In genomic region chr1:58736968-58737367, GRCm38 (mm10) we compare ENCODE assay signal across 20 mouse cellular contexts. TPM values are rescaled to one million over a fixed set of nuclear protein-coding genes. Genes with fewer than 3 reads are reported as not detected.
DNase-seq lines count a peak whose midpoint lies in the region; ATAC-seq and TF ChIP-seq lines count a peak whose summit lies in the region.
"Had no signal": no experiment of that assay in that cellular context is flagged by ENCODE, and none has a peak within 500 bp of the region (broad histone marks: within the 10 kb centered on the region; RNA-seq: fewer than 3 reads in every experiment).

No protein-coding gene starts in this region.

- peak overlapping the region; percentile 85; the same call in 1 of the 2 replicates for H3K27ac ChIP-seq in gastrocnemius, adult 2 months
- no peak overlapping the region for H3K27ac ChIP-seq in hindbrain, embryonic 16.5 days (ENCODE audit: low read depth, low read length)
- H3K27ac ChIP-seq: heart, embryonic 15.5 days; hindbrain, embryonic 14.5 days; macrophage; neural tube, embryonic 12.5 days had no signal

- no peak overlapping the region for H3K4me2 ChIP-seq in hindbrain, embryonic 16.5 days (ENCODE audit: low read length)
- H3K4me2 ChIP-seq: heart, embryonic 15.5 days; hindbrain, embryonic 14.5 days; neural tube, embryonic 12.5 days had no signal

- intact Hi-C loops in gastrocnemius, adult 2 months (cut with DNase I) = no loop called here
- intact Hi-C loops in gastrocnemius, postnatal 36 days (cut with DNase I) = no loop called here

- no peaks in the 10 kb centered on the region for H3K27me3 ChIP-seq in hindbrain, embryonic 16.5 days (replicated peaks; ENCODE audit: control insufficient read depth, insufficient read depth, low read length)
- H3K27me3 ChIP-seq: heart, embryonic 15.5 days; neural tube, embryonic 12.5 days had no signal

- no peaks in the 10 kb centered on the region for H3K4me1 ChIP-seq in hindbrain, embryonic 16.5 days (ENCODE audit: control insufficient read depth, insufficient read depth, low read depth, low read length)
- H3K4me1 ChIP-seq: heart, embryonic 15.5 days; neural tube, embryonic 12.5 days had no signal

- ATAC-seq in frontal cortex, adult (ENCODE audit: low TSS enrichment) = peak; percentile 75
- no peak for ATAC-seq in hindbrain, embryonic 16.5 days

- H3K9ac ChIP-seq in hindbrain, embryonic 16.5 days (ENCODE audit: low read depth, low read length) = no peak overlapping the region
- H3K9ac ChIP-seq: heart, embryonic 15.5 days; hindbrain, embryonic 14.5 days; neural tube, embryonic 12.5 days had no signal

- no peak for DNase-seq in gastrocnemius, adult 2 months
- DNase-seq in gastrocnemius, postnatal 25 days = no peak
- peak; percentile 68 to 83 for DNase-seq in left cerebral cortex, adult 18-20 months (ENCODE audit: low spot score in 2 of 2)
- peak; percentile 70 for DNase-seq in right cerebral cortex, postnatal 25 days
- no peak for DNase-seq in thymus, postnatal 36 days
- no peak for DNase-seq in gastrocnemius, postnatal 36 days
- DNase-seq: adrenal gland, postnatal 14 days; kidney, adult 8-10 months; midbrain, embryonic 14.5 days; thymus, postnatal 4 days had no signal

- peaks cover 3% of the 10 kb centered on the region; the same call in 1 of the 2 replicates for H3K36me3 ChIP-seq in hindbrain, embryonic 16.5 days (ENCODE audit: control insufficient read depth, insufficient read depth, low read length)

- no peaks in the 10 kb centered on the region for H3K9me3 ChIP-seq in hindbrain, embryonic 16.5 days (ENCODE audit: control insufficient read depth, low read length)
- H3K9me3 ChIP-seq: heart, embryonic 15.5 days; neural tube, embryonic 12.5 days had no signal

- H3K4me3 ChIP-seq in gastrocnemius, adult 2 months = peak overlapping the region; percentile 69
- H3K4me3 ChIP-seq in hindbrain, embryonic 16.5 days (ENCODE audit: low read length) = no peak overlapping the region
- H3K4me3 ChIP-seq: heart, embryonic 15.5 days; neural tube, embryonic 12.5 days had no signal

- WGBS in hindbrain, embryonic 16.5 days = 96% methylated on average over 22 of the region's 22 CpGs

- TF ChIP-seq CTCF in gastrocnemius, adult 2 months (IDR thresholded peaks at IDR 0.05) = no peak

RNA-seq across cellular contexts. Expression of gene Cflar, which starts 25.7 kb away (rescaled TPM):
- total RNA-seq in gastrocnemius, adult 2 months (2021) = 10 to 100 TPM; 38.8 to 58.6 TPM
- 10 to 100 TPM; 40.0 to 41.4 TPM for total RNA-seq in gastrocnemius, postnatal 25 days (2021)
- total RNA-seq in left cerebral cortex, adult 18-20 months (2021) = 10 to 100 TPM; 25.9 to 29.6 TPM
- 10 to 100 TPM; 34.9 to 42.3 TPM for total RNA-seq in gastrocnemius, postnatal 36 days (2021)
- 16.3 and 16.8 TPM in 2 replicates for polyA plus RNA-seq in hindbrain, embryonic 16.5 days (2015; fragmentation: Nextera tagmentation; extraction: Ambion mirVana)

RNA-seq across cellular contexts. Expression of gene Als2cr12, which starts 41.2 kb away (rescaled TPM):
- not detected for total RNA-seq in gastrocnemius, adult 2 months (2021)
- not detected for total RNA-seq in gastrocnemius, postnatal 25 days (2021)
- total RNA-seq in left cerebral cortex, adult 18-20 months (2021) = not detected
- total RNA-seq in gastrocnemius, postnatal 36 days (2021) = not detected
- not detected in 2 replicates for polyA plus RNA-seq in hindbrain, embryonic 16.5 days (2015; fragmentation: Nextera tagmentation; extraction: Ambion mirVana)
- polyA plus RNA-seq: cortical plate, adult 2 months; heart, embryonic 15.5 days; hindbrain, embryonic 14.5 days; limb, embryonic 11.5 days; liver, embryonic 16.5 days; macrophage; midbrain, embryonic 14.5 days; neural tube, embryonic 12.5 days; stomach, embryonic 14.5 days had no signal

RNA-seq across cellular contexts. Expression of gene Casp8, which starts 58.2 kb away (rescaled TPM):
- 1 to 10 TPM; 2.6 to 2.7 TPM for total RNA-seq in gastrocnemius, adult 2 months (2021)
- 1 to 10 TPM; 2.1 to 3.6 TPM for total RNA-seq in gastrocnemius, postnatal 25 days (2021)
- total RNA-seq in left cerebral cortex, adult 18-20 months (2021) = 1 to 10 TPM; 2.5 TPM
- 1 to 10 TPM; 2.5 to 3.1 TPM for total RNA-seq in gastrocnemius, postnatal 36 days (2021)
- 6.2 and 6.9 TPM in 2 replicates for polyA plus RNA-seq in hindbrain, embryonic 16.5 days (2015; fragmentation: Nextera tagmentation; extraction: Ambion mirVana)

Comparison
In these comparisons a context has a peak if more than half of its experiments do, and no peak if none do; other contexts are left out.
1. DNase-seq: peak in left cerebral cortex, adult 18-20 months (2 of 2) and right cerebral cortex, postnatal 25 days (single experiment); none in gastrocnemius, adult 2 months (single experiment), gastrocnemius, postnatal 25 days (single experiment), thymus, postnatal 36 days (0 of 2) and gastrocnemius, postnatal 36 days (0 of 2).